In the genomic region with DNA sequence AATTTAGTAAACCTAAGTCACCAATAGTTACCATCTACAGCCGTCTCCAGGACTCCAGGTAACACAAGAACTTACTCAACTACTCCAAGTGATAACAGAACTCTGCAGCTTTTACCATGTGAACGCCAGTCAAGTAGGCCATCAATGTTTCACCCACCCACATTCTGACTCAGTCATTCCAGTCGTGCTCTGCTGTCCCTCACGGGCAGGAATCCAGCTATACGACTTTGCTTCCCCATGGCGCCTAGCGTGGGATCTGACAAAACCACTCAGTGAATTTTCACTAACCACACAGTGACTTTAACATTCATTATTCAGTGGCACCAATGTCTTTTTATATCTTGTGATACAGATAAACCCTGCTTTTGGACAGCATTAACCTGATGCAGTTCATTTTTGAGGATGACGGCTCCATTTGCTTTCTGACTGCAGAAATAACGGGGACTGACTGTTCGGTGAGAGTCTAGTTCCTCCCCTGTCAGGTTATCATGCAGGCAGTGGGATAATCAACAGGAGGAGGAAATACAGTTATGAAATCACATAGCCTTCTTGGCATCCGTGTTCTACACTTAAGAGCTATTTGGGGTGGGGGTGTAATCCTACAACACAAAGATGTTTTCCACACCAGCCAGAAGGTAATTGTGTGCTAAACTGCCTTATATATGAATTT, we compare ENCODE assay signal across 8 mouse cellular contexts.
A peak's percentile ranks its signal among the peaks of the same experiment; 100 is the strongest.
DNase-seq lines count a peak whose midpoint lies in the region; ATAC-seq lines count a peak whose summit lies in the region.

No protein-coding gene starts in this region.

- WGBS in heart, embryonic 15.5 days, result 29% methylated on average over 11 of the region's 11 CpGs
- 25% methylated on average over 11 of the region's 11 CpGs for WGBS in macrophage (ENCODE audit: missing documents)

- H3K27me3 ChIP-seq in heart, embryonic 15.5 days, result no peaks in the 10 kb centered on the region

- H3K4me2 ChIP-seq in heart, embryonic 15.5 days, result peak overlapping the region; percentile 75

- H3K4me3 ChIP-seq in heart, embryonic 15.5 days, result peak overlapping the region; percentile 76
- peak overlapping the region; percentile 68; the same call in 1 of the 2 replicates for H3K4me3 ChIP-seq in macrophage (ENCODE audit: inconsistent target)

- no peaks in the 10 kb centered on the region for H3K9me3 ChIP-seq in heart, embryonic 15.5 days (replicated peaks)

- DNase-seq in left cerebral cortex, adult 18-20 months (ENCODE audit: low spot score in 2 of 2), result peak; percentile 51 to 57
- DNase-seq in left cerebral cortex, adult 8-10 months (ENCODE audit: low spot score in 2 of 2), result no peak
- peak; percentile 81 for DNase-seq in brain, adult 2 months (ENCODE audit: low read depth, low spot score)
- DNase-seq in thymus, postnatal 25 days, result no peak
- DNase-seq in adrenal gland, postnatal 14 days, result no peak
- DNase-seq in testis, postnatal 14 days (ENCODE audit: low spot score), result no peak

- ATAC-seq in heart, embryonic 15.5 days (replicated peaks; ENCODE audit: insufficient number of reproducible peaks, insufficient read depth, low FRiP score, low read depth), result no peak

- H3K9ac ChIP-seq in heart, embryonic 15.5 days, result peak overlapping the region; percentile 97; the same call in 1 of the 2 replicates

- H3K79me2 ChIP-seq in macrophage (ENCODE audit: inconsistent target), result peaks cover 43% of the 10 kb centered on the region

- peak overlapping the region; percentile 100 for H3K27ac ChIP-seq in heart, embryonic 15.5 days
- H3K27ac ChIP-seq in macrophage, result no peak overlapping the region

- peaks cover 13% of the 10 kb centered on the region for H3K36me3 ChIP-seq in heart, embryonic 15.5 days
- peaks cover 6% of the 10 kb centered on the region; the same call in 1 of the 2 replicates for H3K36me3 ChIP-seq in macrophage (ENCODE audit: inconsistent target)

- H3K4me1 ChIP-seq in heart, embryonic 15.5 days (replicated peaks), result peaks cover 26% of the 10 kb centered on the region

Comparison
In these comparisons a context has a peak if more than half of its experiments do, and no peak if none do; other contexts are left out.
1. DNase-seq: peak in left cerebral cortex, adult 18-20 months (2 of 2) and brain, adult 2 months (single experiment); none in left cerebral cortex, adult 8-10 months (0 of 2), thymus, postnatal 25 days (single experiment), adrenal gland, postnatal 14 days (single experiment) and testis, postnatal 14 days (single experiment).